Mouse (Mus musculus) liver, embryonic 14.5 days (tissue): Measurements from ENCODE around the gene Wfdc15a. TPM values are rescaled to one million over a fixed set of nuclear protein-coding genes. Genes with fewer than 3 reads are reported as not detected.

Experiments used
- ATAC-seq: fragments of 200-750 bp; cut with Nextera tagmentation; 2 replicates; pipeline ENCODE4 v1.8.0; 2017; ENCODE audit warnings: moderate number of reproducible peaks, mild to moderate bottlenecking, moderate library complexity; ENCODE audit not compliant: insufficient read depth
- DNase-seq, 3 experiments: peaks; one replicate each; pipeline ENCODE4 v3.0.0-alpha.2; 2012 to 2013; ENCODE audit warnings: low read depth in 3 of 3, low spot score in 3 of 3
- H3K27ac ChIP-seq: fragments of 300-500 bp; sonication (generic); 2 replicates; pipeline ENCODE4 v1.5.1; 2014; ENCODE audit warnings: moderate library complexity, mild to moderate bottlenecking, control low read depth, inconsistent platforms
- H3K27me3 ChIP-seq: fragments of 300-500 bp; sonication (generic); 2 replicates; pipeline ENCODE4 v1.6.1; 2014; ENCODE audit warnings: mild to moderate bottlenecking, low read length, moderate library complexity; ENCODE audit not compliant: control insufficient read depth, insufficient read depth
- H3K36me3 ChIP-seq: fragments of 300-500 bp; sonication (generic); replicated peaks from 2 replicates; pipeline ENCODE4 v1.6.1; 2014; ENCODE audit warnings: low read depth; ENCODE audit not compliant: control insufficient read depth, insufficient read depth
- H3K4me1 ChIP-seq, 2 experiments: fragments of 200-500 bp in 1 of 2; fragments of 300-500 bp in 1 of 2; sonication (generic) in 1 of 2; replicated peaks; 2 replicates each; pipeline ENCODE4 v1.6.1; 2012 to 2014; ENCODE audit warnings: antibody characterized with exemption in 1 of 2, inconsistent platforms in 1 of 2, low read length in 1 of 2; ENCODE audit not compliant: control insufficient read depth in 2 of 2, insufficient read depth in 2 of 2
- H3K4me2 ChIP-seq: fragments of 300-500 bp; sonication (generic); 2 replicates; pipeline ENCODE4 v1.6.1; 2014; ENCODE audit warnings: low read depth, mild to moderate bottlenecking, control low read depth, moderate library complexity
- H3K4me3 ChIP-seq, 2 experiments: fragments of 200-500 bp in 1 of 2; fragments of 300-500 bp in 1 of 2; sonication (generic) in 1 of 2; 2 replicates each; pipeline ENCODE4 v1.5.1; 2012 to 2014; ENCODE audit warnings: low read depth in 2 of 2, low read length in 2 of 2, mild to moderate bottlenecking in 2 of 2, control low read depth in 1 of 2, inconsistent platforms in 1 of 2, moderate library complexity in 1 of 2; ENCODE audit not compliant: insufficient read depth in 1 of 2
- H3K9ac ChIP-seq: fragments of 300-500 bp; sonication (generic); replicated peaks from 2 replicates; pipeline ENCODE4 v1.6.1; 2014; ENCODE audit warnings: mild to moderate bottlenecking, control low read depth, moderate library complexity
- H3K9me3 ChIP-seq: fragments of 300-500 bp; sonication (generic); 2 replicates; pipeline ENCODE4 v1.6.1; 2016; ENCODE audit warnings: low read length, mixed read lengths; ENCODE audit not compliant: control insufficient read depth
- CTCF ChIP-seq: IDR thresholded peaks from 2 replicates; pipeline ENCODE4 v1.5.1; 2016; ENCODE audit warnings: antibody characterized with exemption, low read depth, control low read depth
- EP300 ChIP-seq: IDR thresholded peaks from 2 replicates; pipeline ENCODE4 v1.6.1; 2016; ENCODE audit warnings: antibody characterized with exemption, low read depth
- WGBS: fragments of 180-500 bp; shearing (Covaris S2); extraction: QIAGEN DNeasy Blood & Tissue Kit; methylation state at CpG from one replicate; pipeline ENCODE4 v1.1.7; 2014; ENCODE audit not compliant: insufficient replicate concordance; 5-methylcytosine and 5-hydroxymethylcytosine counted together
- polyA plus RNA-seq, 2 experiments: library from polyadenylated mRNA; depleted of rRNA in 1 of 2; stranded (reverse) in 1 of 2; unstranded in 1 of 2; fragments of >200 nt; fragmentation: Nextera tagmentation in 1 of 2; extraction: Ambion mirVana in 1 of 2; gene quantifications; 2 replicates each; pipeline versions ENCODE4 v1.2.1 to v1.2.3; 2012 to 2014

Wfdc15a gene
- polyA plus RNA-seq, 2 experiments = not detected

GRCm38 (mm10) chr2:164177831-164178230 lies 22.1 kb downstream of the Wfdc15a start:
- Histone ChIP-seq H3K27ac (no peak overlapping the region), H3K4me1 (0 out of 4 replicates have a peak, but pooled peaks cover 0 to 2% of the 10 kb centered on the region in 2 experiments), H3K36me3 (no peaks in the 10 kb centered on the region), H3K9me3 (no peaks in the 10 kb centered on the region), H3K9ac (no peak overlapping the region), H3K4me3 (no peak overlapping the region), H3K27me3 (no peaks in the 10 kb centered on the region), H3K4me2 (no peak overlapping the region)
- WGBS = 63% methylated on average over 5 of the region's 5 CpGs
- no peak for DNase-seq
- ATAC-seq = no peak
- no peak for TF ChIP-seq EP300
- no peak for TF ChIP-seq CTCF

- ATAC-seq = no peak
- H3K27ac ChIP-seq = no peak overlapping the region
- peaks cover 11% of the 10 kb centered on the region for H3K27me3 ChIP-seq
- H3K9ac ChIP-seq = no peak overlapping the region
- no peak for TF ChIP-seq EP300
- TF ChIP-seq CTCF = no peak
- H3K4me1 ChIP-seq = 0 out of 4 replicates have a peak, but pooled peaks cover 0 to 2% of the 10 kb centered on the region in 2 experiments
- DNase-seq = no peak
- no peak overlapping the region for H3K4me2 ChIP-seq
- H3K36me3 ChIP-seq = no peaks in the 10 kb centered on the region
- WGBS = 50% methylated on average over 3 of the region's 3 CpGs
- no peaks in the 10 kb centered on the region for H3K9me3 ChIP-seq
- H3K4me3 ChIP-seq = no peak overlapping the region
Observed at GRCm38 (mm10) chr2:164175850-164176249, 24.1 kb downstream of the Wfdc15a start.

- Histone ChIP-seq H3K36me3 (no peaks in the 10 kb centered on the region), H3K4me1 (0 out of 4 replicates have a peak, but pooled peaks cover 0 to 2% of the 10 kb centered on the region in 2 experiments), H3K27me3 (peaks cover 21% of the 10 kb centered on the region), H3K27ac (no peak overlapping the region), H3K9ac (no peak overlapping the region), H3K9me3 (no peaks in the 10 kb centered on the region), H3K4me2 (no peak overlapping the region), H3K4me3 (no peak overlapping the region)
- no peak for ATAC-seq
- DNase-seq = no peak
- WGBS = 51% methylated on average over 8 of the region's 8 CpGs
- no peak for TF ChIP-seq EP300
- TF ChIP-seq CTCF = no peak
Observed at GRCm38 (mm10) chr2:164174649-164175395, 25.1 kb downstream of the Wfdc15a start.

GRCm38 (mm10) chr2:164173394-164173793 lies 26.5 kb downstream of the Wfdc15a start:
- H3K27me3 ChIP-seq = peaks cover 36% of the 10 kb centered on the region

GRCm38 (mm10) chr2:164170902-164171301 lies 29.0 kb downstream of the Wfdc15a start, which contains the start of gene Kcns1:
TSS of gene Kcns1 (minus strand) at chr2:164171113.
- ATAC-seq (no peak), DNase-seq (no peak)
- no peak for TF ChIP-seq CTCF
- TF ChIP-seq EP300 = no peak
- Histone ChIP-seq H3K4me2 (peak within 1 kb of the TSS; percentile 33; the same call in 1 of the 2 replicates), H3K9ac (no peak within 1 kb of the TSS), H3K27me3 (peaks cover 54% of the 10 kb centered on the region), H3K4me3 (0 out of 4 replicates have a peak within 1 kb of the TSS, but pooled peaks of 1 of the 2 experiments have one; percentile 16), H3K36me3 (no peaks in the 10 kb centered on the region), H3K9me3 (no peaks in the 10 kb centered on the region), H3K4me1 (0 out of 4 replicates have a peak, but pooled peaks cover 0 to 2% of the 10 kb centered on the region in 2 experiments), H3K27ac (no peak within 1 kb of the TSS)
- under 1% methylated on average over 29 of the region's 29 CpGs for WGBS

More at GRCm38 (mm10) chr2:164173394-164173793, 26.5 kb downstream of the Wfdc15a start:
- Histone ChIP-seq H3K4me2 (no peak overlapping the region), H3K9ac (no peak overlapping the region), H3K4me3 (no peak overlapping the region), H3K9me3 (no peaks in the 10 kb centered on the region), H3K4me1 (0 out of 4 replicates have a peak, but pooled peaks cover 0 to 2% of the 10 kb centered on the region in 2 experiments), H3K36me3 (no peaks in the 10 kb centered on the region), H3K27ac (no peak overlapping the region)
- WGBS = 36% methylated on average over 3 of the region's 3 CpGs
- ATAC-seq (no peak), DNase-seq (no peak)
- TF ChIP-seq CTCF (no peak), EP300 (no peak)
